Mouse (Mus musculus): Measurements from ENCODE around the gene Tmem30b.
"Not testable (repeated sequence)": the region's sequence is repeated elsewhere in the genome, so short reads cannot be mapped to it uniquely, and the experiment has no call there.

Tmem30b gene

GRCm38 (mm10) chr12:73554155-73554554 is 8.0 kb upstream of the Tmem30b start:
- peak in 1 of 2 experiments; percentile 34 for DNase-seq

GRCm38 (mm10) chr12:73548259-73548658 is 2.1 kb upstream of the Tmem30b start:
- no peak for DNase-seq

DNA sequence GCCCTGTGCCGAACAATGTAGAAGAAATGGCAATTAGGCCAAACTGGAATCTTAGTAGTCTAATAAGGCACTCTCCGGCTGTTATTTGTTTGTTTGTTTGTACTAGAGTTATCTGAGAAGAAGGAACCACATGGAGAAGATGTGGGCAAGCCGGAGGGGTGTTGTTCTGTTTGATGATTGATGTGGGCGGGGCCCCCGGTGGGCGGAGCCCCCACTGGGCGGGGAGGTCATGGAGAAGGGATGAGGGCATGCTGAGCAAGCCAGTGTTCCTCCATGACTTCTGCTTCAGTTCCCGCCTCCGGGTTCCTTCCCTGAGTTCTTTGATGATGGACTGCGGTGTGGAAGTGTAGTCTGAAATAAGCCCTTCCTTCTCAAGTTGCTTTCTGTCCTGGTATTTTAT is 1.5 kb upstream of the Tmem30b start:
- DNase-seq = no peak

DNA sequence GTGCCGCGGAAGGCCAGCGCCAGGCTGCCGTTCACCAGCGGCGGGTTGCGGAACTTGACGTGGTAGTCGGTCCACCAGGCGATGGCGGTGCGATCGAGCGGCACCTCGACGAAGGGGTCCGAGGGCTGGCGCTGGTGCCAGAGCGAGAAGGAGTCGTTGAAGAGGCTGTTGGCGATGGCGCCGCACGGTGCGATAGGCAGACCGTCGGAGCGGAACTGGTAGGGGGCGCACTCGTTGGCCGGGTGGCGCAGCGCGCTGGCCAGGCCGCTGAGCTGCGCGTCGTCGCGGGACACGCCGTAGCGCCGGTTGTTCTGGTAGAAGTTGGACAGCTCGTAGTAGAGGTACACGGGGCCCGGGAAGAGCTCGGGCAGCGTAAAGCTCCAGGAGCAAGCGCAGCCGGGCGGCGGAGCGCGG is 513 bp downstream of the Tmem30b start:
- no peak for DNase-seq

DNA sequence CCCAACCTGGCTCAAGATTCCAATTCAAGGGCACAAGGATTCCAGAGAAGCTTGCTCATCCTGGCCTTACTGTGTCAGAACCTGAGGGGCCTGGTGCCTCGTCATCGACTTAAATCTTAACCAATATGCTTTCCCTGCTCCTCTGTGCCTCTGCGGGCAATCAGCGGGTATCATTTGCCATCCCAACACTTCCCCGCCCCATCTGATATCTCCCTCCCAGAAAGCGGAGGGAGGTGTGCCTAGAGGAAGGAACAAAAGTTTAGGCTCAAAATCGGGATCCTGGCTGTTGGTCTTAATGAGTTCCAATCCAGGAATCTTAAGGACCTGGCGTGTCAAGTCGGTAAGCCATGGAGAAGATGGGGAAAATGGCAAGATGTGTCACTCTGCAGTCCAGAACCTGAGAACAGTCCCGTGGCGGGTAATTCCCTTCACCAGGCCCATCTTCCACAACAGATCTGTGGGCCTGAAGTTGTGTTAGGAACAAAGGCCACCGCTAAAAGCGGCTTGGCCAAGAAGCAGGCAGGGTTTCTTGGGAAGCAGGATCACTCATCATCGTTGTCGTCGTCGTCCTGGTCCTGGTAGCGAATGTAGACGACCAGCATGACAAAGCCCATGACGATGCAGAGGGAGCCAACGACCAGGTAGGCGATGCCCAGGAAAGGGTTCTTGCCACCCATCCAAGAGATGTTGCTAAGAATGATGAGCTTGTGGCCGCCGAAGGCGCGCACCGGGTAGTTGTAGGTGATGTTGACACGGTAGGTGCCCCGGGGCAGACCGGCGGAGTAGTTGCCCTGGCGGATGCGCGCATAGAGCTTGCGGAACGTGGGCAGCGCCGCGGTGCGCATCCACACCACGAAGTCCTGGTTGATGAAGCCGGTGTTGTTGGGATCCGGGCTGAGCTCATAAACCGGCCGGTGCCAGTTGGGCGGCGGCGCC is 1.2 kb downstream of the Tmem30b start:
- DNase-seq = no peak

- no peak for DNase-seq
Observed at GRCm38 (mm10) chr12:73543191-73543590, 3.0 kb downstream of the Tmem30b start.

GRCm38 (mm10) chr12:73540402-73540801 is 5.8 kb downstream of the Tmem30b start:
- DNase-seq = no peak

DNA sequence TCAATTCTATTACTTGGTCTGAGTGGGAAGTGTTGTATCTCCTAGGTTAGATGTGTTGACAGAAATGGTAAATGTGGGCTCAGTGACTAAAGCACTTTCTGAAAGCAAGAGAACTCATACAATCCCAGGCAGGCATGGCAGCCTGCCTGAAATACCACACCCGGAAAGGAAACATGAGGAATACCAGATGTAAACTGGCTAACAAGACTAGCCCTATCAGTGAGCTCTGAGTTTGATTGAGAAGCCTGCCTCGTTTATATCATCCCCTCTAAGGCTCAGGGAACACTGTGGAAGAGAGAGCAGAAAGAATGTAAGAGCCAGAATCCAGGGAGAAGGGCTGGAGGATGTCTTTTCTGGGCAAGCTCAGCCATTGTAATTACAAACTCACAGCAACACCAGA is 7.0 kb downstream of the Tmem30b start:
- no peak for DNase-seq

DNA sequence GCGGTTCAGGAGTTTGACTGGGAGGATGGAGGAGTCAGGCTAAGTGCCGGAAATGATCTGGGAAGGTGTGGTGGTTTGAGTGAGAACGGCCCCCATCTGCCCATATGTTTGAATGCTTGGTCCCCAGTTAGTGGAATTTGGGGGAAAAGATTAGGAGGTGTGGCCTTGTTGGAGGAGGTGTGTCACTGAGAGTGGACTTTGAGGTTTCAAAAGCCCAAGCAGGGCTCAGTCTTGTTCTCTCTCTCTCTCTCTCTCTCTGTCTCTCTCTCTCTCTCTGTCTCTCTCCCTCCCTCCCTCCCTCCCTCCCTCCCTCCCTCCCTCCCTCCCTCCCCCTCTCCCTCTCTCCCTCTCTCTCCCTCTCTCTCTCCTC is 8.1 kb downstream of the Tmem30b start:
- DNase-seq = not testable (repeated sequence)

DNA sequence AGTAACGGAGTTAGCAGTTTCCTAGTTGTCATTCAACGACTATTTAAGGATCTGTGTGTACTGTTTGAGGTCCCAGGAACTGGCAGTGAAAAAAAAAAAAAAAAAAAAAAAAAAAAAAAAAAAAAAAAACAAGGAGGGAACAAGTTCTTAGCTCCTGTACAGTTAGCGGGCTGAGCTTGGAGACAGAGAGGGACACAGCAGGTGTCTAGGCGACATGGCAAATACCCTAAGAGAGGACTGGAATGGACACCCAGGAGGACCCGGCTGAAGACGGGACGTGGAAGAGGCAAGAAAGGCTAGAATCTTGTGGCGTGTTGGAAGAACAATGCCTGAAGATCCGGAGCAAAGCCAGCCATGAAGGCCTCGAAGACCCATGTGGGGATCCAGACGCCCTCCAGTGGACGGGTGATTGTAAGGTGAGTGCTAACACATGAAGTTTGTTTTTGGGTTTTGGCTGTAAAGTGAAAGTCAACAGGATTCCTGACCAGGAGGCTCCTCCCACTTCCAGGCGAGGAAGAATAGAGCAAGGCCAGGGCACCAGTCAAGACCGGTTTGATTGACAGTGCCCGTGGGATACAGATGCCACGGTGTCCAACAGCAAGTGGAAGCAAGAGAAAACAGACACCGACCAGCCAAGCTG is 8.6 kb downstream of the Tmem30b start:
- DNase-seq = no peak

DNA sequence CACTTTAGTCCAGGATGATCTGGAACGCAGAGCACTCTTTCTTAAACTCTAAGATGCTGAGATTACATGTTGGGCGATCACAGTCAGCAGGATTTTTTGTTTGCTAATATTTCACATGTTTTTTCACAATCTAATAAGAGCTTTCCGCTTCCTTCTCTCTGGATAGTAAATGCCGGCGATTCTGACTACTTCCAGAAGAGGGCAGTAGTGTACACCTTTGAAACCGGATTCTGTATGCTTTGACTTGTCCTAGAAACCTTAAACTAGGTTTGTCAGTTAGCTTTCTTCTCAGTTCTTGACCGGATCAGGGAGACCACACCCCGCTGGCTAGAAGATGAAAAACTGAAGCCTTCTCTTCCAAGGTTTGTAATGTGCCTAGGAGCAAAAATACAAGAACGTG is 11.6 kb downstream of the Tmem30b start:
- peak in 1 of 2 experiments; percentile 39 for DNase-seq

DNA sequence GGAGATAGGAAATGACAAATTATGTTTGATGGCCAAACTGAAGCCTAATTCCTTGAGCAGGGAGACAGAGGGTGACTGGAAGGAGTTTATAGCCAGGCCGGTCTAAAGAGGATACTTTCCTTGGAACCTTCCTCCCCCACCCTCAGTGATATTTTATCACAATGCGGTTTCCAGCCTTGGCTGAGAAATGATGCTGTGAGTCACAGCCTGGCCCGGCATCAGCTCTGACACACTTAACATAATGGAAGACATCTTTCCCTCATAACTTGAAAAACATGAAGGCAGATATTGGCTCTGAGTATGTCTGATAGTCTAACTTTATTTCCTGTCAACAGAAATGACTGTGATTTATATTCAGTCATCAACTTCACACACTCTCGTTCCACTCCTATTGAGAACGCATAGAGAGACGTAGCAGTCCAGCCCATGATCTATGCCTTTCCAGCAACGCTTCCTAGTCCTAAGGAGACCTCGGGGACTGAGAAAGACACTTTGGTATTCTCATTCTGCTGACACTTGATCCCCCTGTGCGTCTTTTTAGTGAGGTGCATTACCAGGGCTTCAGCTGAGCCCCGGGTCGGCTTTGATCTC is 14.2 kb downstream of the Tmem30b start:
- no peak for DNase-seq

- DNase-seq = no peak
Observed at GRCm38 (mm10) chr12:73529590-73529989, 16.6 kb downstream of the Tmem30b start.

DNA sequence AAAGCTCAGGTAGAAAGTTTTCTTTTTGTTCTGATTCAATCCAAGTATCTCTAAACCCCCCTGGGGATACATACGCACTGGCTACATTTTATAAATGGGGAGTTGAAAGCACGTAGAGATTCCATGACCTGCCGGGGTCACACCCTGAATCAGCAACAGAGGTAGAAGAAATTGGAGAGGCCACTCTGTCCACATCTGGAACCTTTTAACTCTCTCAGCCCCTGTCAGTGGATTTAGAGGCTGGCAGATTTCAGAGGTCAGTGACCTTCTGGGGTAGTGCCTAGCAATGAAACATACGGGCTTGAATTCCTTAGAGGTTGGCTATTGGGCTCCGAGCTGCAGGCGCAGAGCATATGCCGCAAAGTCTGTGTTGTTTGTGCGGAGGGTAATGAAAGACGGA is 17.1 kb downstream of the Tmem30b start:
- no peak for DNase-seq

- not testable (repeated sequence) for DNase-seq
Observed at GRCm38 (mm10) chr12:73528142-73528541, 18.1 kb downstream of the Tmem30b start.

GRCm38 (mm10) chr12:73525254-73525885 is 20.8 kb downstream of the Tmem30b start:
- no peak for DNase-seq

DNA sequence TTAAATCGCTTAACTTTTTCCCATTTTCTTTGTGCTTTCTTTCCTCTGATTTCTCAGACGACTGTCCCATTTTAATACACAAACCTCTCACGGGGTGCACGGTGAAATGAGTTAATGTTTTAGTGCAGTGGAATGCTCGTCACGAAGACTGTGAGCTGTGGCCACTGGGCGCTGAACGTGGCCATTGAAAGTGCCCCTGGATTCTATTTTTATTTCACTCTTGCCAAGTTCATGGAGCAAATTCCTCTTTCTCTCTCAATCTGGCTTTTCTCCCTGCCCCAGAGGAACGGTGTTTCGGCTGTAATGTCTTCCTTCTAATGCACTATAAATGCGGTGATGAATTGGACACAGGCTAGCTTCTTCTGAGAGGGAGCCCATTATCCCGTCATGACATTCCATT is 23.1 kb downstream of the Tmem30b start:
- DNase-seq = no peak

DNA sequence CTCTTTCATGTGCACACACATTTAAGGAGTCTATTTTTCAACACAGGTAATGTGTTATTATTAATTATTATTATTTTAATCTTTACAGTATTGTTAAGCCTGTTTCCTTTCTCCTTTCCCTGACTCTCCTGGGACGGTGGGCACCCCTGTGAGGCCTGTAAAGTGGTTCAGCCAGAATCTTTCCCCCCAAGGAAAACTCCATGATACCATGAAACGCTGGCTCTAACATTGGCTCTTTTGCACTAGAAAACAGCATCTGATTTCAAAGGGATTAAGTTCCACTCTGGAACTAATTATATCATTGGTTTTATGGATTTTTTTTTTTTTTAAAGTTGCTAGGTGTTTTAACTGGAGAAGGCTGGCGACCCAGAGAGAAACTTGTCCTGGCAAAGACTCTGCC is 24.2 kb downstream of the Tmem30b start:
- no peak for DNase-seq

GRCm38 (mm10) chr12:73521238-73521841 is 24.9 kb downstream of the Tmem30b start:
- DNase-seq = no peak

DNA sequence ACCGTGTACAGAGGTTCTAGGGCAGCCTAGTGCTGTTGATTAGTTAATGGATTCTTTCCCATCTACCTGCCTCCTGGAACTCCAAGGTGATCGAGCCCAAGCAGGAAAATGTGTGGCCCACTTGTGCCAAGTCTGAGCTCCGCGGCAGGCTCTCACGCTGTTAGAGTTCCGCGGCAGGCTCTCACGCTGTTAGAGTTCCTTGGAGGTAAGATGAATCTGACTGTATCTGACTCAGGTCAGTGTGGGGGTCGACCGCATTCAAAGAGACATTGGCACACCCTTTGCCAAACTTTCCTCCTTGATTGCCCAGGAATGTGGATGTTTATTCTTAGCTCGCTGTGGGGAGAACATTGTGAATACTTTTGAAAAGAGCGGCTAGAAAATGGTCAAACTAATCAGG is 28.4 kb downstream of the Tmem30b start:
- no peak for DNase-seq

- DNase-seq = peak in 1 of 2 experiments; percentile 26
Observed at GRCm38 (mm10) chr12:73517022-73517709, 29.0 kb downstream of the Tmem30b start.

DNA sequence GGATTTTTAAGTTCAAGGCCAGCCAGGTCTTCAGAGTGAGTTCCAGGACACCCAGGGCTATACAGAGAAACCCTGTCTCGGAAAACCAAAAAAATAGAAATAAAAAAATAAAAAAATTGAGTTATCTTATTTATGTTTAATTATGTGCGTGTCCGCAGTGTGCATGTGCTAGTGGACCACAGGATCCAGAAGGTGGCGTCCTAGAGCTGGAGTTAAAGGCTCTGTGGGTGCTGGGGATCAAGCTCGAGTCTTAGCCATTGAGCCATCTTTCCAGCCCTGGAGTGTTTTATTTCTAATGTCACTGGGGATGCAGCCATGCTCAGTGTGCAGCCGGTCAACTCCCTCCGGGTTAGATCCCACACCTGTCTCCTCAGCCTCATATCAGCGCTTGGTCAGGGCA is 29.7 kb downstream of the Tmem30b start:
- no peak for DNase-seq
